Mouse (Mus musculus) left cerebral cortex, postnatal 4 days (tissue): ENCODE data around the gene AC141477.1. TPM values are rescaled to one million over a fixed set of nuclear protein-coding genes. Genes with fewer than 3 reads are reported as not detected.

Source experiments
- DNase-seq: peaks from one replicate; pipeline ENCODE4 v3.0.0-alpha.2; 2022
- intact Hi-C: fragments of 180-260 bp; cut with DNase I; formaldehyde crosslinking; loops from one replicate; pipeline ENCODE4 v1.15.1; 2025
- total RNA-seq, 2 experiments: library from RNA; stranded (reverse); gene quantifications; 2 replicates each; pipeline ENCODE4 v1.2.3; 2021

The AC141477.1 gene
- total RNA-seq, 2 experiments from 2014 or later = not detected

DNA sequence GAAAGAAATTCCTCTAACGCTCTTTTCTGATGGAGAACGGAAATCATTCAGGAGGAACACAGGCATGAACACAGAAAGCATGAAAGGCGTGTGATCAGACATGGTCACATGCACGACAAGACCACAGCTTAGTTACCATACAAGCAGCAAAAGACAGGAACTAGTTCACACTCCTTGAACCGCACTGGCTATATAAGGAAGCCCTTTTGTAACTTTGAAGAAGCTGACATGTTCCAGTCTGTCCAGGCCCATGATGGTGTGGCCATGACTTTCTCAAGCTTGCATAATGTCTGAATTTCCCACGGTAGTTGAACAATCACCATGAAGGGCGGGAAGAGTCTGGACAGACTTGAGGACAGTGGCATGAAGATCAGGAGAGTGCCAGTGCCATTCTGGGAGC is 14.6 kb downstream of the AC141477.1 start:
- no peak for DNase-seq
- intact Hi-C loops = loop anchor here (10.0 kb wide), 1 partner anchor 89 kb away; no protein-coding TSS in a partner anchor

DNA sequence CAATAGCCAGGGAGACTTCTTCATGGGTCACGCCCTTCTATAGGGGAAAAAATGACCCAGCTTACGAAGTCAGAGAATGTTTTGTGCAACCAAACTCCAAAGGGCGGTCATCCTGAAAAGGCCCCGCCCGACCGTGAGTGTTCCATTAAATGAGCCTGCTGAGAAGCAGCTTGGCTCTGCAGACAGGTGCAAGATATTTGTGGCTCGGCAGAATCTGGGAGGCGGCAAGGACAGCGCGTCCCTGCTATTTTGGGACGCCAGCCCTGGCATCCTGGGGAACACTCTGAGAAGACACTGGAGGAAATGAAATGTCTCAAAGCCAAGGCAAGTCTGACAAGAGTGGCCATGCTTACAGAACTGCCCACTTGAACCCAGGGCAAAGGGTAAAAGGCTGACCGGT is 23.4 kb downstream of the AC141477.1 start:
- intact Hi-C loops = loop anchor here (10.0 kb wide), 1 partner anchor 142 kb away; no protein-coding TSS in a partner anchor

DNA sequence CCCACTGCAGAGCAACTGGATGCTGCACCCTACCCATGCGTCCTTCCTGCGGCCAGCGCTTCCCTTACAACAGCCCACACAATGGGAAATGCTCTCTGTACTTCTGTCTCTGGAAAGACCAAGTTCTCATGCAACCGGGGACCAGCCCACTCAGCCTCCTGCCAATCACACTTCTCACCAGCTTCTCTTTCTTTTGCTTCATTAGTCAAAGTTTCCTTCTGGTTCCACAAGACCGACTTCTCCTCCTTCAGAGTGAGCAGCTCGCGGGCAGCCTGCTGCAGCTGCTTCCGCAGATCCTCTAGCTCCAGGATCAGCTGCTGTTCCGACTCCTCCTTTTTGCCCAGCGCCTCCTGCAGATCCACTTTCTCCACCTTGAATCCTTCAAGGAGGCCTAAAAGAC is 31.7 kb downstream of the AC141477.1 start:
- no peak for DNase-seq
- intact Hi-C loops = no loop called here

More for the DNA sequence above, 23.4 kb downstream of the AC141477.1 start:
- DNase-seq = no peak

DNA sequence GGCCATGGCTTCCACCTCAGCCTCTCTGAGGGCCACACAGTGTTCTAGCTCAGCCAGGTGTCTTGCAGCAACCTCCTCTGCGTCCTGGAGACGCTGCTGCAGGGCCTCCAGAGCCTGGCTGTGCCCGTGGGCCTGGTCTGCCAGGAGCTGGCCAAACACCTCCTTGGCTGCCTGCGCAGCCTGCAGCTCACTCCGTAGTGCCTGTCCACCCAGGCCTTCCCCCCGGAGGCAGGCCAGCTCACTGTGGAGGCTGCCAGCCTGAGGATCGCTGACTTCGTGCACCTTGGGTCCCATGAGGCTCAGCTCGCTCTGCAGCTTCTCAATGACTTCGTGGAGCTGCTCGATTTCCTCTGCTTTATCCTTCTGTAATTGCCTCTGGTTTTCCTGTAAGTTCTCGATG is 47.6 kb downstream of the AC141477.1 start:
- intact Hi-C loops = no loop called here
- DNase-seq = no peak

DNA sequence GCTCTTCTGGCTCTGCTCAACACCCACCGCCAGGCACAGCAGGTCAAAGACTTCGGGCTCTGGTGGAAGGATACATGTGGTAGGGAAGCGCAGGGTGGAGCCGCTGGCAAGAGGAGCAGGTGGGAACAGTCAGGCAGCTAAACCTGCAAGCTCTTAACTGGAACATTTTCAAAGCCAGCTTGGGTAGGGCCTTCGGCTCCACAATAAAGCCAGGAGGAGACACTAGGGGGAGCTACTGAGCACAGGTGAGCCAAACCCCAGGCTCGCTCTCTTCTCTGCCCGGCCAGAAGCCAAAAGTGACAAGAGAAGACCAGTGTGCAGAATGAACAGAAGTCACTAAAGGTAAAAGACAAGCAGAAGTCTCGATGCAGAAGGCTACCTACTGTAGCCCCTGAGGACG is 48.5 kb downstream of the AC141477.1 start:
- intact Hi-C loops = no loop called here
- DNase-seq = no peak

DNA sequence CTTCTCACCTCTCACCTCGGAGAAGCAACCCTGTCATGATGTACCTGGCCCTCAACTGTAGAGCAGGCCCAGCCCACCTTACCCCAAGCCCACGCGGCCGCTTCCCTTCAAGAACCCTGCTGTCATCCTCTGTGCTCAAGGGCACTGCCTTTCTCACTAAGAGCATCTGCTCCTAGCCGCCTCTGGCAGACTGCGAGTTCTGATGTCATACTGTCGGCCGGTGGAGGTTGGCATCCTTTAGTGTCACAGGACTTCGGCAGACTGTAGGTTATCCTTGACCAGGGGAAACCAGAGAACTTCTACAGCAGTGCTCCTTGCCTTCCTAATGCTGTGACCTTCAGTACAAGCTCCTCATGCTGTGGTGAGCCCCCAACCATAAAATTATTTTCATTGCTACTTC is 49.1 kb downstream of the AC141477.1 start:
- intact Hi-C loops = no loop called here
- no peak for DNase-seq

Other genes with a start within 250 kb of the AC141477.1 start
- gene Prmt2, start 202.6 kb downstream of the AC141477.1 start, total RNA-seq = 100 to 1,000 TPM; 145 to 146 TPM
- 1 to 10 TPM; 5.4 to 6.4 TPM for gene S100b, start 186.6 kb downstream of the AC141477.1 start, total RNA-seq
- 10 to 100 TPM; 75.7 to 77.0 TPM for gene Dip2a, start 95.2 kb downstream of the AC141477.1 start, total RNA-seq
- gene Pcnt, start 2.3 kb upstream of the AC141477.1 start, total RNA-seq = 10 to 100 TPM; 11.5 to 11.6 TPM
- gene 2610028H24Rik, start 8.6 kb upstream of the AC141477.1 start, total RNA-seq = not detected
- gene Mcm3ap, start 28.5 kb upstream of the AC141477.1 start, total RNA-seq = 10 to 100 TPM; 59.3 to 61.9 TPM
- 1 to 10 TPM; 3.8 TPM for gene Ybey, start 28.7 kb upstream of the AC141477.1 start, total RNA-seq
- gene Lss, start 91.1 kb upstream of the AC141477.1 start, total RNA-seq = 100 to 1,000 TPM in 1 of 2 experiments, 10 to 100 TPM in 1; 97.2 to 103 TPM
- not detected for gene Spatc1l, start 121.8 kb upstream of the AC141477.1 start, total RNA-seq
- not detected for gene Ftcd, start 135.2 kb upstream of the AC141477.1 start, total RNA-seq
- gene Col6a2, start 183.2 kb upstream of the AC141477.1 start, total RNA-seq = 10 to 100 TPM; 16.7 to 17.4 TPM